Mouse (Mus musculus) activated CD4-positive, CD25-positive, alpha-beta regulatory T cell (primary cell): Measurements from ENCODE around the gene Uck2. TPM values are rescaled to one million over a fixed set of nuclear protein-coding genes. Genes with fewer than 3 reads are reported as not detected.

Experiments
- polyA plus RNA-seq, 2 experiments: library from polyadenylated mRNA; unstranded; fragments of 100-300 nt; shearing (Covaris generic); gene quantifications; one replicate each; pipeline ENCODE4 v1.2.1; 2017

The Uck2 gene
- polyA plus RNA-seq, result 100 to 1,000 TPM in 1 of 2 experiments, 10 to 100 TPM in 1; 76.1 to 104 TPM

DNA sequence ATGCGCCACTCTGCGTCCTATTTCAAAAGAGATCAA is at the start of gene Uck2:
Gene Uck2 (minus strand): TSS at position 1 of the 36 bp plus-strand sequence.

DNA sequence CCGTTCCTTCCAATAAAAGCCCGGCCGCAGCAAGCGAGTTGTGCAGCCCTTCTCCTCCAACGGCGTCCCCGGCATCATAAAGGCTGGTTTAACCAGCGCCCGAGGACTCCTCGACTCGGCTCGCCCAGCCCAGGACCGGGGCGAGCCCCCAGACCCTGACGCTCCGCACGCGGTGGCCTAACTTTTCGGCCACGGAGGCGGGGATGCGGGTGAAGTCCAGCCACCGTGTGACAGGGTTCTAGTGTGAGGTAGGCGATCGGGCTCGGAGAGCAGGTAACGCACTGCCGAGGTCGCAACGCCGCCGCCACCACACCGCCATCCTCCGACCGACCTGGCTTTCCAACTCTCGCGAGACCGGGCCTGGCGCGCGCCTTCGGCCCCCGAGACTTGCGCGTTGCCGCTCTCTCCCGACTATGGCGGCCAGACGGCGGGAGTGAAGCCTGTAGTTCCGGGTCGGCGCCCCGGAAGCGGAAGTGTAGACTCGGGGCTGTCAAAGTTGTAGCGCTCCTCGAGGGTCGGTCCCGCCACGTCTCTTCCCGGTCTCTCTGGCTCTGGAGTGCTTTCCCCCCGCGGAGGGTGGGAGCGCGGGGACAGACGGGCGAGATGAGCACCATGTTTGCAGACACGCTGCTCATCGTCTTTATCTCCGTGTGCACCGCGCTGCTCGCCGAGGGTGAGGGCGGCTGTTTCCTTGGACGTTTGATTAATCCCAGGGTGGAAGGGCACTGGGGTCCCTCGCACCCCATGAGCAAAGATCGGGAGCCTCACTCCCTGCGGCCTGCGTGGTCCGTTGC is 23.3 kb upstream of the Uck2 start, which contains the start of gene Tmco1:
Gene Tmco1 (plus strand): TSS at position 118 of the 794 bp plus-strand sequence.

Other genes with a start within 250 kb of the Uck2 start
- gene Tmco1, start 23.1 kb upstream of the Uck2 start, polyA plus RNA-seq, result 10 to 100 TPM; 77.6 to 95.1 TPM
- gene Aldh9a1, start 64.7 kb upstream of the Uck2 start, polyA plus RNA-seq, result 10 to 100 TPM; 55.0 to 60.2 TPM
- 1 to 10 TPM; 3.0 to 3.8 TPM for gene Mgst3, start 108.5 kb upstream of the Uck2 start, polyA plus RNA-seq
- not detected for gene Lrrc52, start 181.5 kb upstream of the Uck2 start, polyA plus RNA-seq